Mouse (Mus musculus): ENCODE measurements around the gene Chrna10.

GRCm38 (mm10) chr7:102100868-102101267 is 15.8 kb downstream of the Chrna10 start:
- TF ChIP-seq TAL1 (IDR thresholded peaks at IDR 0.05; ENCODE audit: low read length) (no peak), GATA1 (IDR thresholded peaks at IDR 0.05; ENCODE audit: low read length) (no peak)

Data from erythroblast, embryonic 14.5 days (primary cell).